Mouse (Mus musculus) left cerebral cortex, adult 9 months (tissue): ENCODE measurements around the gene Gm7233.
"Not testable (repeated sequence)": the region's sequence is repeated elsewhere in the genome, so short reads cannot be mapped to it uniquely, and the experiment has no call there.

ENCODE experiments used
- DNase-seq, 2 experiments: peaks; one replicate each; pipeline ENCODE4 v3.0.0; 2022; ENCODE audit warnings: low spot score in 2 of 2

Gm7233 gene

GRCm38 (mm10) chr14:43179567-43179966 is at the start of gene Gm7233:
Gene Gm7233, plus strand, starts transcription at chr14:43179867.
- DNase-seq, result not testable (repeated sequence)

GRCm38 (mm10) chr14:43167189-43167588 is 12.5 kb upstream of the Gm7233 start:
- DNase-seq, result not testable (repeated sequence)

- not testable (repeated sequence) for DNase-seq
Measured at GRCm38 (mm10) chr14:43167942-43168341, 11.7 kb upstream of the Gm7233 start.

GRCm38 (mm10) chr14:43168573-43169170 is 11.0 kb upstream of the Gm7233 start:
- DNase-seq, result not testable (repeated sequence)

GRCm38 (mm10) chr14:43235204-43235603 is 55.5 kb downstream of the Gm7233 start, which contains the start of gene Gm8122:
Gene Gm8122, minus strand, starts transcription at chr14:43235304.
- DNase-seq, result not testable (repeated sequence)
